Mouse (Mus musculus): ENCODE results near the gene Cpne5. TPM values are rescaled to one million over a fixed set of nuclear protein-coding genes. Genes with fewer than 3 reads are reported as not detected.
A peak's percentile ranks its signal among the peaks of the same experiment; 100 is the strongest.

Cpne5 gene
- total and polyA plus RNA-seq, 3 experiments: 0.19 to 1.0 TPM; not detected in 1

DNA sequence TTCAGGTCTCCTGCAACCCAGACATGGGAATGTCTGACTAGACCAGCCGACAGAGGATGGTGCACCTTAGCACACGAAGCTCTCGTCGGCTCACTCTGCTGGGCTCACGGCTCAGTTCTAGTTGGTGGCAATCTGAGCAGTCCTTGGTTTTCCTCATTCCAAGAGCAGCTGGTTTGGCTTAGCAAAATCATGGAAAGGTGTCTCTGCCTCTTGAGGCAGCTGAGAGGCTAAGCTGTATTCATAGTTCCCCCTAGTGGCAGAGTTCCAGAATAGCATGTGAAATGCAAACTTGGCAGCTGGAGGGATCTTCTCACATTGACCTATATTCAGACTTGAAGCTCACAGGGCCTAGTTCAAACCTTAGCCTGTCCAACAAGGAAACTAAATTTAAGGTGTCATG is 8.6 kb upstream of the Cpne5 start:
- H3K9me3 ChIP-seq (replicated peaks; ENCODE audit: insufficient read depth, low read length): no peaks in the 10 kb centered on the region
- H3K36me3 ChIP-seq (ENCODE audit: control insufficient read depth in 1 of 2, insufficient read depth in 2 of 2, low read length in 2 of 2): no peaks in the 10 kb centered on the region; a peak in 1 of 4 replicates
- H3K27me3 ChIP-seq (ENCODE audit: control insufficient read depth in 1 of 2, insufficient read depth in 2 of 2, low read length in 2 of 2): no peaks in the 10 kb centered on the region
- H3K79me2 ChIP-seq (ENCODE audit: control insufficient read depth, insufficient read depth, low read length, poor library complexity): no peaks in the 10 kb centered on the region
- H3K27ac ChIP-seq (ENCODE audit: control insufficient read depth, low read depth, low read length): no peak overlapping the region
- no peak overlapping the region for H3K9ac ChIP-seq (ENCODE audit: control insufficient read depth, low read depth, low read length, poor library complexity, severe bottlenecking)
- H3K4me1 ChIP-seq (ENCODE audit: control insufficient read depth in 1 of 2, insufficient read depth in 2 of 2, low read length in 2 of 2): peaks cover 5% of the 10 kb centered on the region in 2 experiments; a peak in 2 of 4 replicates
- peak; percentile 90 for DNase-seq (ENCODE audit: low read depth, low spot score)
- H3K4me3 ChIP-seq (ENCODE audit: control insufficient read depth in 1 of 2, insufficient read depth in 1 of 2, low read depth in 2 of 2, low read length in 2 of 2): no peak overlapping the region
- no peak for TF ChIP-seq POLR2AphosphoS2 (IDR thresholded peaks at IDR 0.05; ENCODE audit: low read length)
- no peak for TF ChIP-seq CHD2 (IDR thresholded peaks at IDR 0.05; ENCODE audit: low read length)
- no peak for TF ChIP-seq MYB (IDR thresholded peaks at IDR 0.05; ENCODE audit: low read depth, low read length)
- TF ChIP-seq TBP (IDR thresholded peaks at IDR 0.05; ENCODE audit: low read depth, low read length): no peak
- TF ChIP-seq CHD1 (IDR thresholded peaks at IDR 0.05; ENCODE audit: low read depth, low read length): no peak
- TF ChIP-seq MYC (IDR thresholded peaks at IDR 0.05; ENCODE audit: low read depth, low read length): peak; percentile 58; the same call in 1 of the 2 replicates
- TF ChIP-seq ZKSCAN1 (IDR thresholded peaks at IDR 0.05; ENCODE audit: low read depth, low read length): no peak
- TF ChIP-seq GABPA (IDR thresholded peaks at IDR 0.05; ENCODE audit: low read depth, low read length): no peak
- peak; percentile 52 for TF ChIP-seq SIN3A (IDR thresholded peaks at IDR 0.05; ENCODE audit: low read length)
- TF ChIP-seq ETS1 (IDR thresholded peaks at IDR 0.05; ENCODE audit: low read depth, low read length): peak; percentile 36; the same call in 1 of the 2 replicates
- 0 out of 2 replicates have a peak, but pooled peaks have one; percentile 46 for TF ChIP-seq MAX (IDR thresholded peaks at IDR 0.05; ENCODE audit: low read length)
- TF ChIP-seq MXI1 (IDR thresholded peaks at IDR 0.05; ENCODE audit: low read depth, low read length): no peak
- peak; percentile 91 for TF ChIP-seq ZC3H11A (IDR thresholded peaks at IDR 0.05; ENCODE audit: low read depth, low read length)
- TF ChIP-seq RAD21 (IDR thresholded peaks at IDR 0.05; ENCODE audit: low read depth, low read length): peak; percentile 93
- TF ChIP-seq POLR2A (IDR thresholded peaks at IDR 0.05; ENCODE audit: control insufficient read depth in 1 of 2, insufficient read depth in 1 of 2, low read depth in 1 of 2, low read length in 2 of 2, poor library complexity in 1 of 2): no peak
- no peak for TF ChIP-seq KAT2A (conservative IDR thresholded peaks at IDR 0.05; ENCODE audit: low read depth, low read length)
- peak; percentile 91 for TF ChIP-seq SMC3 (IDR thresholded peaks at IDR 0.05; ENCODE audit: low read depth, low read length)
- no peak for TF ChIP-seq NRF1 (IDR thresholded peaks at IDR 0.05; ENCODE audit: insufficient read depth, low read depth, low read length, poor library complexity, severe bottlenecking)
- TF ChIP-seq CTCF (IDR thresholded peaks at IDR 0.05 in 2 of 3, conservative IDR thresholded peaks at IDR 0.05 in 1 of 3; ENCODE audit: control insufficient read depth in 1 of 3, insufficient read depth in 1 of 3, low read depth in 2 of 3, low read length in 3 of 3, poor library complexity in 1 of 3, severe bottlenecking in 1 of 3): peak; percentile 64 to 93 (median 78)

DNA sequence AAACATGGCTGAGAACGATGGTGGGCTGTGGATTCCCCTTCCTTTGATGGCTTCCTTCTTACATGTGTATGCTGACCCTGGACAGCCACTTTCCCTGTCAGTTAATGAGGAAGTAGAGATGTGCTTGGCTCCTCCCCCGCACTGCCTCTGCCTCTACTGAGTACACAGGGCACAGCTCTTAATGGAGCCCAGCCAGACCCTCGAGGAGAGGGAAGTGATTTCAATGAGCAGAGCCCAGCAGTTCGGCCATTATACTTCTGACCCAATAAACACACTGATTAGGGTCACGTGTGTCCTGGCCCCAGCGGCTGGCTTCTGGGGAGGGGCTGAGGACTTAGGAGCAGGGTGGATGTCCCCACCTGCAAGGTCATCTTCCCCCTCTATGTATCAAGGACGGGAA is 7.8 kb upstream of the Cpne5 start:
- Histone ChIP-seq H3K27ac (ENCODE audit: control insufficient read depth, low read depth, low read length) (no peak overlapping the region), H3K9me3 (replicated peaks; ENCODE audit: insufficient read depth, low read length) (no peaks in the 10 kb centered on the region), H3K4me1 (ENCODE audit: control insufficient read depth in 1 of 2, insufficient read depth in 2 of 2, low read length in 2 of 2) (peaks cover 5% of the 10 kb centered on the region in 2 experiments; a peak in 2 of 4 replicates), H3K4me3 (ENCODE audit: control insufficient read depth in 1 of 2, insufficient read depth in 1 of 2, low read depth in 2 of 2, low read length in 2 of 2) (peak overlapping the region; percentile 1 to 34; a peak in 2 of 4 replicates), H3K36me3 (ENCODE audit: control insufficient read depth in 1 of 2, insufficient read depth in 2 of 2, low read length in 2 of 2) (no peaks in the 10 kb centered on the region; a peak in 1 of 4 replicates), H3K27me3 (ENCODE audit: control insufficient read depth in 1 of 2, insufficient read depth in 2 of 2, low read length in 2 of 2) (no peaks in the 10 kb centered on the region), H3K9ac (ENCODE audit: control insufficient read depth, low read depth, low read length, poor library complexity, severe bottlenecking) (0 out of 2 replicates have a peak overlapping the region, but pooled peaks have one; percentile 10), H3K79me2 (ENCODE audit: control insufficient read depth, insufficient read depth, low read length, poor library complexity) (no peaks in the 10 kb centered on the region)
- TF ChIP-seq USF1 (IDR thresholded peaks at IDR 0.05; ENCODE audit: low read depth, low read length): peak; percentile 69
- TF ChIP-seq MAX (IDR thresholded peaks at IDR 0.05; ENCODE audit: low read length): no peak
- 0 out of 2 replicates have a peak, but pooled peaks have one; percentile 18 for TF ChIP-seq SMC3 (IDR thresholded peaks at IDR 0.05; ENCODE audit: low read depth, low read length)
- TF ChIP-seq ELF1 (IDR thresholded peaks at IDR 0.05; ENCODE audit: low read depth, low read length): 0 out of 2 replicates have a peak, but pooled peaks have one; percentile 49
- TF ChIP-seq POLR2AphosphoS2 (IDR thresholded peaks at IDR 0.05; ENCODE audit: low read length): no peak
- 0 out of 4 replicates have a peak, but pooled peaks of 1 of the 2 experiments have one; percentile 27 for TF ChIP-seq POLR2A (IDR thresholded peaks at IDR 0.05; ENCODE audit: control insufficient read depth in 1 of 2, insufficient read depth in 1 of 2, low read depth in 1 of 2, low read length in 2 of 2, poor library complexity in 1 of 2)
- peak; percentile 88 for DNase-seq (ENCODE audit: low read depth, low spot score)
